Mouse (Mus musculus) liver, embryonic 13.5 days (tissue): Measurements from ENCODE around the gene Actl11. TPM values are rescaled to one million over a fixed set of nuclear protein-coding genes. Genes with fewer than 3 reads are reported as not detected.

Experiments used
- ATAC-seq: fragments of 200-750 bp; cut with Nextera tagmentation; 2 replicates; pipeline ENCODE4 v1.8.0; 2017; ENCODE audit warnings: low read depth, mild to moderate bottlenecking, moderate number of reproducible peaks, moderate library complexity
- DNase-seq: peaks from one replicate; pipeline ENCODE4 v3.0.0; 2022
- H3K27ac ChIP-seq: fragments of 300-500 bp; sonication (generic); 2 replicates; pipeline ENCODE4 v1.5.1; 2015; ENCODE audit warnings: moderate library complexity, mild to moderate bottlenecking, inconsistent platforms
- H3K27me3 ChIP-seq: fragments of 300-500 bp; sonication (generic); 2 replicates; pipeline ENCODE4 v1.6.1; 2015; ENCODE audit warnings: mild to moderate bottlenecking, inconsistent platforms
- H3K36me3 ChIP-seq: fragments of 300-500 bp; sonication (generic); 2 replicates; pipeline ENCODE4 v1.6.1; 2015; ENCODE audit warnings: mild to moderate bottlenecking, inconsistent platforms
- H3K4me1 ChIP-seq: fragments of 300-500 bp; sonication (generic); replicated peaks from 2 replicates; pipeline ENCODE4 v1.6.1; 2015; ENCODE audit warnings: inconsistent platforms
- H3K4me2 ChIP-seq: fragments of 300-500 bp; sonication (generic); 2 replicates; pipeline ENCODE4 v1.6.1; 2015; ENCODE audit warnings: inconsistent platforms, mild to moderate bottlenecking, moderate library complexity
- H3K4me3 ChIP-seq: fragments of 300-500 bp; sonication (generic); replicated peaks from 2 replicates; pipeline ENCODE4 v1.5.1; 2015; ENCODE audit warnings: mild to moderate bottlenecking, inconsistent platforms
- H3K9ac ChIP-seq: fragments of 300-500 bp; sonication (generic); 2 replicates; pipeline ENCODE4 v1.6.1; 2015; ENCODE audit warnings: mild to moderate bottlenecking, inconsistent platforms
- H3K9me3 ChIP-seq: fragments of 300-500 bp; sonication (generic); replicated peaks from 2 replicates; pipeline ENCODE4 v1.6.1; 2016; ENCODE audit warnings: inconsistent platforms
- WGBS: fragments of 180-500 bp; shearing (Covaris S2); methylation state at CpG from one replicate; pipeline ENCODE4 v1.1.7; 2015; ENCODE audit not compliant: insufficient replicate concordance; 5-methylcytosine and 5-hydroxymethylcytosine counted together
- polyA plus RNA-seq: library from polyadenylated mRNA; unstranded; fragments of >200 nt; fragmentation: Nextera tagmentation; extraction: Ambion mirVana; gene quantifications from 2 replicates; pipeline ENCODE4 v1.2.1, GENCODE M21; 2015

The Actl11 gene
- not detected in 2 replicates for polyA plus RNA-seq

DNA sequence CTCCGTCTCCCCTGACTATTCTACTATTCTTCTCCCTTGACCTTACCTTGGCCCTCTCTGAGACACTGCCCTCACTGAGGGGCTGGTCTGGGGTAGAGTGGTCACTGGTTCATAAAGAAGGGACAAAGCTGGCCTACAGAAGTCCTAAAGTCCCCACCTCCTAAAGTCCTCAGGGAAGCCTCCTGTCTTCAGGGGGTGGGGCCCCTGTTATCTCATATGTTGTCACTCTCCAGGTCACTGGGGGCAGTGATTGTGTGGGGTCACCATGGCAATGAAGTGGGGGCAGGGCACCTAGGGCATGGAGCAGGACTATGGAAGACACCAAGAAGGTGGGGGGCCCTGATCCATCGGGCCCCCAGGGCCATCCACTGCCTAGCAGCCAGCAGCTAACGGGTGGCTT, at the start of gene Actl11:
Gene Actl11, plus strand, starts transcription at position 301 of the 400 bp plus-strand sequence.
- ATAC-seq = no peak
- DNase-seq = no peak
- WGBS = 62% methylated on average over 3 of the region's 3 CpGs
- Histone ChIP-seq H3K4me1 (peaks cover 17% of the 10 kb centered on the region), H3K9me3 (no peaks in the 10 kb centered on the region), H3K36me3 (no peaks in the 10 kb centered on the region), H3K9ac (peak within 1 kb of the TSS; percentile 9; the same call in 1 of the 2 replicates), H3K27ac (no peak within 1 kb of the TSS), H3K4me3 (no peak within 1 kb of the TSS), H3K27me3 (peaks cover 59% of the 10 kb centered on the region), H3K4me2 (no peak within 1 kb of the TSS)

DNA sequence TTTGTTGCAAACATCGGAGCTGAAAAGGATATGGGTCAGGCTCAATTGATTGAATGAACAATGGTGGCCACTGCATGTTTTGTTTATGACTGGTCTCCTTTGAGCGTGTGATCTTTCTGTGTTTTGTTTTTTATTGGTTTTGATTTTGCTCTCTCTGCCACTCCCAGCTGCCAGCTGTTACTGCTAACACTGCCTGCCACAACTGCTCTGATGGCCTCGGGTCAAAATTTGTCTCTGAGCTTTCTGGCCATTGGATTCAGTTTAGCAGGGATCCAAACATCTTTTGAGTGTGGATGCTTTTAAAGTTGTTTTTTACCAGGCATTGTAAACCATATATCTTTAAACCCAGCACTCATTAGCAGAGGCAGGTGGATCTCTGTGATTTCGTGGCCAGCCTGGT, 47.9 kb upstream of the Actl11 start:
- no peaks in the 10 kb centered on the region for H3K36me3 ChIP-seq
- H3K9me3 ChIP-seq = no peaks in the 10 kb centered on the region
- no peaks in the 10 kb centered on the region for H3K4me1 ChIP-seq
- peaks cover 27% of the 10 kb centered on the region; the same call in 1 of the 2 replicates for H3K27me3 ChIP-seq
- no peak overlapping the region for H3K27ac ChIP-seq
- H3K4me3 ChIP-seq = no peak overlapping the region
- ATAC-seq (no peak), DNase-seq (no peak)
- H3K9ac ChIP-seq = no peak overlapping the region
- no peak overlapping the region for H3K4me2 ChIP-seq
- WGBS = 60% methylated on average over 4 of the region's 4 CpGs

- ATAC-seq = peak; percentile 97
- H3K4me2 ChIP-seq = peak within 1 kb of the TSS; percentile 92
- DNase-seq = peak; percentile 85
- H3K36me3 ChIP-seq = no peaks in the 10 kb centered on the region
- peak within 1 kb of the TSS; percentile 82 for H3K9ac ChIP-seq
- 0 out of 2 replicates have a peak, but pooled peaks cover 10% of the 10 kb centered on the region for H3K27me3 ChIP-seq
- peak within 1 kb of the TSS; percentile 54 for H3K27ac ChIP-seq
- H3K9me3 ChIP-seq = no peaks in the 10 kb centered on the region
- peaks cover 22% of the 10 kb centered on the region for H3K4me1 ChIP-seq
- under 1% methylated on average over 28 of the region's 28 CpGs for WGBS
- peak within 1 kb of the TSS; percentile 75 for H3K4me3 ChIP-seq
These were observed 40.4 kb upstream of the Actl11 start, which contains the start of gene Mon1a for GRCm38 (mm10) chr9:107887804-107888266. TSS of gene Mon1a (plus strand) at chr9:107888151.

DNA sequence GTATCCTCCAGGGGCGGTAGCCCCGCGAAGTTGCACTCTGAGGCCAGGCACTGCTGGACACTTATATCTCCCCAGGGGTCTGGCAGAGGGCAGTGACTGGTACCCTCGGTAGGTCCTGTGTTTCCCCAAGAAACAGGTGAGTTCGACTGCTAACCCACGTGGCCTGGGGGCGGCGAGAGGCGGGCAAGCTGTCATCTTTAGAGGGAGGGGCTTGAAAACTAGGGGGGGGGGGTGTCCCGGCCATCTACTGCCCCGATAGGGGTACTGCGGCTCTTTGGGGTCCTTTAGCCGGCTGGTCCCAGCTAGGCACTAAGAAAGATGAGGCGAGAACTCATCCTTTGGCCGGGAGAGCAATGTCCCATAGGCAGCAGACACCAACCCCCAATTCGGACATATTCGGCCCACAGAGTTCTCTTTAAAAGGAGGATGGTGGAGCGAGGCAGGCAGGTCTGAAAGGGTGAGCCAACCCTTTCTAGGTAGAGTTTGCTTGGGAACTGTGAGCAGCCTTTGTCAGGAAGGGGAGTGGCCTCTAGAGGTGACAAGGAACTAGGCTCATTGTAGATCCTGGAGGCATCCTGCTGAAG, 39.9 kb upstream of the Actl11 start:
- Histone ChIP-seq H3K36me3 (no peaks in the 10 kb centered on the region), H3K9ac (peak overlapping the region; percentile 82), H3K4me2 (peak overlapping the region; percentile 92), H3K4me3 (peak overlapping the region; percentile 75), H3K4me1 (peaks cover 22% of the 10 kb centered on the region), H3K9me3 (no peaks in the 10 kb centered on the region), H3K27ac (peak overlapping the region; percentile 54), H3K27me3 (0 out of 2 replicates have a peak, but pooled peaks cover 10% of the 10 kb centered on the region)
- peak; percentile 69 for ATAC-seq
- WGBS = under 1% methylated on average over 18 of the region's 18 CpGs
- no peak for DNase-seq

DNA sequence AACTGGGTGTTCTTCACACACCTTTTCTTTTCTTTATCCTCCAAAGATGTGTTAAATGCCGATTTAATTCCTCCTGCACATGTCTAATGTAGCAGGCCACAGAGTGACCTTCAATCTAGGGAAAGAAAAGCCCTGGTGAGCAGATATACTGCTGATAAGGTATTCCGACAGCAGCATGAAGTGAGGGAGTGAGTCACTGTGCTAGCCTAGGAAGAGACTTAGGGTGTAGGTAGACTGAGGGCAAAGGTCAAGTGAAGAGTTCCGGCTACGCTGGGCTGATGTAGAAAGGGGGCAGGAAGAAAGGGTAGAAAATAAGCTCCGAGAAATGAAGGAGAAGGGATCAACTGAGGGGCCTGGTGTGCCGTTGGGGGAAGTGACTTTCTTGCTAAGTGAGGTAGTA, 38.0 kb upstream of the Actl11 start:
- peaks cover 22% of the 10 kb centered on the region for H3K4me1 ChIP-seq
- H3K4me2 ChIP-seq = no peak overlapping the region
- 0 out of 2 replicates have a peak, but pooled peaks cover 10% of the 10 kb centered on the region for H3K27me3 ChIP-seq
- no peaks in the 10 kb centered on the region for H3K36me3 ChIP-seq
- no peak overlapping the region for H3K9ac ChIP-seq
- 73% methylated on average over 6 of the region's 6 CpGs for WGBS
- H3K4me3 ChIP-seq = no peak overlapping the region
- H3K9me3 ChIP-seq = no peaks in the 10 kb centered on the region
- ATAC-seq (no peak), DNase-seq (no peak)
- no peak overlapping the region for H3K27ac ChIP-seq

DNA sequence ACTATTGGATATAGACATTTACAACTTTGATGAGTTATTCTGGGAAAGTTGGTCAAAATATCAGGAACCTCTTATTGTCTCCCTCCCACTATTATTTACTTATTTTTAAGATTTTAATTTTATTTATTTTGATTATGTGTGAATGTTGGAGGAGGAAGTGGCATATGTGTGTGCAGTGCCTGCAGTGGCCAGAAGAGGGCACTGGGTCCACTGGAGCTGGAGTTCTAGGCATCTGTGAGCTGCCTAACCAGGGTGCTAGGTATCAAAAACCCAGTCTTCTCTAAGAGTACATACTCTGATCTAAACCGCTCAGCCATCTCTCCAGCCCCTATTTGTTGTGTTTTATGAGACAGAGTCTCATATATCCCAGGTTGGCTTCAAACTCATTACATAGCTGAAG, 37.2 kb upstream of the Actl11 start:
- H3K9ac ChIP-seq = no peak overlapping the region
- H3K4me3 ChIP-seq = no peak overlapping the region
- no peak overlapping the region for H3K4me2 ChIP-seq
- H3K27me3 ChIP-seq = 0 out of 2 replicates have a peak, but pooled peaks cover 9% of the 10 kb centered on the region
- ATAC-seq (no peak), DNase-seq (no peak)
- 84% methylated on average over 1 of the region's 1 CpGs for WGBS
- no peaks in the 10 kb centered on the region for H3K36me3 ChIP-seq
- no peak overlapping the region for H3K27ac ChIP-seq
- H3K9me3 ChIP-seq = no peaks in the 10 kb centered on the region
- H3K4me1 ChIP-seq = peaks cover 25% of the 10 kb centered on the region

DNA sequence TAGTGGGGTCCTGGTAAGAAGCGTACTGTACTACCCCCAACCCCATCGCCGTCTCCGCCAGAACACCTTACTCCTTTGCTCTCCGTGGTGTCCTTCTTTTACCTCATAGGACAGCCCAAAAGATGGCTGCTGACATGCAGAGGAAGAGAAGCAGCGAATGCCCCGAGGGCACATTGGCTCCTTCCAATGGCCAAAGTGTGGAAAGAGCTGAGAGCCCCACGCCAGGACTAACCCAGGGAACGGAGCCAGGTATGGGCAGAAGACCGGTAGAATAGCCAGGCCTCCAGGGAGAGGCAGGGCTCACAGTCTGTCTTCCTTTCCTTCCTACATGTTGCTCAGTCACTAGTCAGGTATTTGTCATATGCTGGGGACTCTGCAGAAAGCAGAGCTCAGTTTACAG, 29.7 kb upstream of the Actl11 start:
- 80% methylated on average over 10 of the region's 10 CpGs for WGBS
- ATAC-seq (no peak), DNase-seq (no peak)
- H3K4me1 ChIP-seq = peaks cover 13% of the 10 kb centered on the region
- no peaks in the 10 kb centered on the region for H3K9me3 ChIP-seq
- no peak overlapping the region for H3K27ac ChIP-seq
- H3K9ac ChIP-seq = no peak overlapping the region
- peaks cover 15% of the 10 kb centered on the region for H3K27me3 ChIP-seq
- H3K4me3 ChIP-seq = no peak overlapping the region
- H3K36me3 ChIP-seq = no peaks in the 10 kb centered on the region
- H3K4me2 ChIP-seq = no peak overlapping the region

DNA sequence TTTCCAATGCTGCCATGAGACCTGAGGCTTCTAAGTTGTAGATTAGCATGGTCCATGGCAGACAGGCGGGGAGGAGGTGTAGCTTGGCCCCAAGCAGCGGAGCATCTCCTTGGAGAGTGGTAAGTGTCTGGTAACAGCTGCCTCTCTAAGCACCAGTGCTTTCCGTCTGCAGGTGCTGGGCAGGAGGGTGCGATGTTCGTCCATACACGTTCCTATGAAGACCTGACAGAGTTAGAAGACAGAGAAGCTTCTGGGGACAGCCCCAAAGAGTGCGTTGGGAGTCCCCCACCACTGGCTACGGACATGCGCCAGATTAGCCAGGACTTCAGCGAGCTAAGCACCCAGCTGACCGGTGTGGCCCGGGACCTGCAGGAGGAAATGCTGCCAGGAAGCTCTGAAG, 28.4 kb upstream of the Actl11 start:
- Histone ChIP-seq H3K9ac (no peak overlapping the region), H3K4me2 (no peak overlapping the region), H3K9me3 (no peaks in the 10 kb centered on the region), H3K4me1 (peaks cover 14% of the 10 kb centered on the region), H3K4me3 (no peak overlapping the region), H3K27ac (no peak overlapping the region), H3K27me3 (peaks cover 15% of the 10 kb centered on the region), H3K36me3 (no peaks in the 10 kb centered on the region)
- DNase-seq (no peak), ATAC-seq (no peak)
- WGBS = 65% methylated on average over 12 of the region's 12 CpGs

GRCm38 (mm10) chr9:107900840-107901626, 27.2 kb upstream of the Actl11 start:
- no peaks in the 10 kb centered on the region for H3K9me3 ChIP-seq
- H3K4me3 ChIP-seq = peak overlapping the region; percentile 27
- peak overlapping the region; percentile 24 for H3K9ac ChIP-seq
- no peak overlapping the region for H3K27ac ChIP-seq
- no peaks in the 10 kb centered on the region for H3K36me3 ChIP-seq
- H3K27me3 ChIP-seq = peaks cover 15% of the 10 kb centered on the region
- DNase-seq = peak; percentile 37
- H3K4me1 ChIP-seq = peaks cover 21% of the 10 kb centered on the region
- ATAC-seq = no peak
- 19% methylated on average over 44 of the region's 44 CpGs for WGBS
- H3K4me2 ChIP-seq = peak overlapping the region; percentile 61

GRCm38 (mm10) chr9:107901627-107901914, 26.7 kb upstream of the Actl11 start:
- DNase-seq = no peak
- Histone ChIP-seq H3K36me3 (no peaks in the 10 kb centered on the region), H3K4me1 (peaks cover 26% of the 10 kb centered on the region), H3K4me3 (peak overlapping the region; percentile 27), H3K4me2 (peak overlapping the region; percentile 61), H3K9me3 (no peaks in the 10 kb centered on the region), H3K27ac (no peak overlapping the region), H3K9ac (no peak overlapping the region), H3K27me3 (peaks cover 15% of the 10 kb centered on the region)
- no peak for ATAC-seq
- WGBS = 43% methylated on average over 17 of the region's 17 CpGs

- peaks cover 26% of the 10 kb centered on the region for H3K27me3 ChIP-seq
- ATAC-seq = no peak
- no peaks in the 10 kb centered on the region for H3K36me3 ChIP-seq
- H3K9ac ChIP-seq = no peak overlapping the region
- DNase-seq = peak; percentile 79
- H3K4me2 ChIP-seq = no peak overlapping the region
- H3K4me3 ChIP-seq = no peak overlapping the region
- 2% methylated on average over 4 of the region's 4 CpGs for WGBS
- no peak overlapping the region for H3K27ac ChIP-seq
- H3K4me1 ChIP-seq = peaks cover 55% of the 10 kb centered on the region
- H3K9me3 ChIP-seq = no peaks in the 10 kb centered on the region
These were observed 23.5 kb upstream of the Actl11 start for GRCm38 (mm10) chr9:107904726-107905125.
